Mouse (Mus musculus) mouse embryonic stem cell (cell line): Measurements from ENCODE around the gene Tgfbr1.

Experiments used
- in situ Hi-C, 2 experiments: fragments of 300-500 bp; cut with MboI; formaldehyde crosslinking; loops; 1 replicate in 1 of 2; 3 replicates in 1 of 2; pipeline ENCODE4 v1.14.3; 2019 to 2020; ENCODE audit warnings: low sequenced_read_pairs in 2 of 2, low pct_unique_long_range_greater_than_20kb in 1 of 2, mixed read lengths in 1 of 2; ENCODE audit not compliant: unreplicated experiment in 1 of 2

Gene Tgfbr1

GRCm38 (mm10) chr4:47440951-47441350, 87.9 kb downstream of the Tgfbr1 start:
- in situ Hi-C loops, result loop anchor here (25.0 kb wide), 3 partner anchors 146 to 971 kb away; no protein-coding TSS in a partner anchor

- in situ Hi-C loops, result loop anchor here (25.0 kb wide), 3 partner anchors 139 to 964 kb away; no protein-coding TSS in a partner anchor
Measured at GRCm38 (mm10) chr4:47448526-47448925, 95.5 kb downstream of the Tgfbr1 start.

- in situ Hi-C loops, result loop anchor here (25.0 kb wide), 3 partner anchors 138 to 963 kb away; no protein-coding TSS in a partner anchor
Measured at GRCm38 (mm10) chr4:47449116-47449515, 96.1 kb downstream of the Tgfbr1 start.

- in situ Hi-C loops, result loop anchor here (25.0 kb wide), 3 partner anchors 137 to 962 kb away; no protein-coding TSS in a partner anchor
Measured at GRCm38 (mm10) chr4:47449586-47450522, 96.8 kb downstream of the Tgfbr1 start.
